Mouse (Mus musculus) 416B (cell line): ENCODE data around the gene Slc10a7.

Experiments used
- DNase-seq: peaks from one replicate; pipeline ENCODE4 v3.0.0; 2011; ENCODE audit warnings: low read depth

Gene Slc10a7

DNA sequence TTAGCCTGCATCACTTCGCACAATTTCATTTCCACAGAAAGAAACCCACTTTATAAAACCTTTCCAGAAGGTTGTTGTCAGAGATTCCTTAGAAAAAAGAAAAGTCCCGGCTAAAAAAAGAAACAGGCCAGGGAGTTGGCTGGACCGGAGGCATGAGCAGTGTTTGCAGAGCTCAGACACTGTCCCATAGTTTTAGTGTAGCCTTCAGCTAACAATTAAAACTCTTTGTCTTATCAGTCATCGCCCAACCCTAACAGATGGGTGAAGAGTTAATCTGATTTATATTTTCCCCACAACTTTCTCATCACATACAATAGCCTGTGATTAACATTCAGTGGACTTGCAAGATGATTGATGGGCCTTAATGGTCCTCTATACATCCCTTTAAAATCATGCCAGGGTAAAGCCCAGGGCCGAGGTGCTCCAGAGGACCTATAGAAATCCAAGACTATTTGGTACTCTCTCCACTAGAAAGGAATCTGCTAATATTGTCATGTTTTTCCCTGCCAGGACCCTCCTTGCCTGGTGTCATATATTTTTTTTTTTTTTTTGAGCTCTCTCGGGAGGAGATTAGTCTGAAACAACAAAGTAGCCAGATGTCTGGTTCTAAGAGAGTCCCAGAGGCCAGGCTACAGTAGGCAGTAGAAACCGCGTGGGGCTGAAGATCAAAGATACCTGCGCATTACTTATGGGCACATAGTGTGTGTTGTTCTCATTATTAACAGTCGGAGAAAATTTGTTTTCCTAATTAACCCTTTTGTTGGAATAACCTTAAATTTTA lies 41.0 kb downstream of the Slc10a7 start:
- DNase-seq, result no peak

DNA sequence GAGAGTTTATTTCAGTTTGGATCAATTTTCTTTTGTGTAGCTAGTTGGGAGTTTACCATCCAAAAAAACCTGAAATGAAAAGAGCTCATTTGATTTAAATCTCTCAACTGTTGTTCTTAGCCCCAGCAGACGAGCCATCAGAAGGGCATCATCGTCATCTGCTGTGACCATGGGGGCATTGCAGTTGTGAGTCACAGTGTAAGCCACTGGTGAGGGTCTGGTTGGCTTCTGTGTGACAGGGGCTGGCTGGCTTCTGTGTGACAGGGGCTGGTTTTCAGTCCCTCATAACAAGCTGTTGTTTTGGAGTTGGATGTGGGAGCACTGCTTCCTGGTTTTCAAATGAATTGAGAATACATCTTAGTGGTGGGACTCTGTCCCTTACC lies 41.6 kb downstream of the Slc10a7 start:
- DNase-seq, result no peak

DNA sequence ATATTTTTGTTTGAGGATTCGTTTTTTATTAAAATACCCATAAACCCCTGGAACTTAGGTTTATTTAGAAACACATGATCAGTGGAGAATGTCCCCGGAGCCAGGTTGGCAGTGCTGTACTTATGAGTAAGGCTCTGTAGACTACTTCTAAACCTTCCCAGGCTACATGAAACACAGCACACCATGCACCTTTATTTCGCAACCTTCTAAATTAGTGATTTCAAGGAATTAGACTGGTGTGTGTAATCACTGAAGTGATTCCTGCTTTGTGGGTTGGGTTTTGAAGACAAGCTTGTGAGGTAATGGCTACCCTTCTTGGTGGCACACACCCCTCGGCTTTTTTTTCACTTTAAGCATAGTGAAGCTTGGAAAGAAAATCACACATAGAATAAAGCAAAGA lies 46.7 kb downstream of the Slc10a7 start:
- no peak for DNase-seq

GRCm38 (mm10) chr8:78556773-78557434 lies 47.8 kb downstream of the Slc10a7 start:
- no peak for DNase-seq

- peak; percentile 17 for DNase-seq
Observed at GRCm38 (mm10) chr8:78561620-78562019, 52.5 kb downstream of the Slc10a7 start.

- no peak for DNase-seq
Observed at GRCm38 (mm10) chr8:78563466-78564058, 54.4 kb downstream of the Slc10a7 start.

DNA sequence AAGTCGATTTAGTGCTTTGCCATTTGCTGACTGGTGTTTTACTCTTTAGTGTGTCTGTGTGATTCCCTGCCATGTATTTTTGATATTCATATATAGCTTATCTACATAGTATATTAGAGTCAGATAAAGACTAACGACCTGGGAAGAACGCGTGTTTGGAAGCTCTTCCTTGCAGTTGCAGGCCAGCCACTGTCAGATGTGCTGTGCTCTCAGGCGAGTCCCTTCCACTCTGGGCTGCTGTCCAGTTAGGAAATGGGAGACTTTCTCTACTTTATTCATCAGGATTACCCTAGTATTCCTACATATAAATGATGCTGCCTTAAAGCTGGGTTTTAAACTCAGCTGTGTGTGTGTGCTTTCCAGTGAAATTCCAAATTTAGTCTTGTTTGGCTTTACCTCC lies 55.1 kb downstream of the Slc10a7 start:
- DNase-seq, result no peak

DNA sequence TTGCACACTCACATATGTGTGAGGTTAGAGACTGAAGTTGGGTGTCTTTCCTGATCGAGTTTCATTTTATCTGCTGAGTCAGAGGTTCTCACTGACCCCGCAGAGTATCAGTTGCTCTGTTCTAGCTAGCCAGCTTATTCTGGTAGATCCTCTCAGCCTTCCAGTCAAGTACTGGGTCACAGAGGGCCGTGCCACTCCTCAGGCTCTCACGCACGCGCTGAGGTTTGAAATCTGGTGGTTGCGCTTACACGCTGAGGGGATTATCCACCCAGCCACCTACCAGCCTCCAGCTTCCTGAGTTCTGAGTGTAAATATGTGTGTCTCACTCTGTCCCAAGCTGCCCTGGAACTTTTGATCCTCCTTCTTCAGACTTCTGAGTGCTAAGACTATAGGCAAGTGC lies 59.0 kb downstream of the Slc10a7 start:
- DNase-seq, result peak; percentile 41

GRCm38 (mm10) chr8:78571528-78571927 lies 62.4 kb downstream of the Slc10a7 start:
- DNase-seq, result no peak

DNA sequence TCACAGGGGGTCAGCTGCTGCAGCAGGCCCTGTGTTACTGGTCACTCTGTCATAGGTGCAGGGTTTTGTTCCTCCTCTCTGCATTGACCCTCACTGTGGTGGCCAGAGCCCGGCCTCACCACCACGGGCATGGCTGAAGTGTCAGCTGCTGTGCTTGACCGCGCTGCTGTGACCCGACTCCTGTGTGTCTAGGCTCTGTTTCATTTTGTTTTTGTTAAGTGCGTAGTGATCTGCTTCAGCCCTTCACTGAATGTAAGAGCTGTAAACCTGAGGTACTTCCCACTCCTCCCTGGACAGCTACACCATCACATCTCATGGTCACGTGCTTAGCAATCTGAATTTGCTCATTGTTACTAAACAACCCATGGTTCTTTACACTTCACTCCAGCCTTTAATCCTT lies 65.1 kb downstream of the Slc10a7 start:
- DNase-seq, result no peak

DNA sequence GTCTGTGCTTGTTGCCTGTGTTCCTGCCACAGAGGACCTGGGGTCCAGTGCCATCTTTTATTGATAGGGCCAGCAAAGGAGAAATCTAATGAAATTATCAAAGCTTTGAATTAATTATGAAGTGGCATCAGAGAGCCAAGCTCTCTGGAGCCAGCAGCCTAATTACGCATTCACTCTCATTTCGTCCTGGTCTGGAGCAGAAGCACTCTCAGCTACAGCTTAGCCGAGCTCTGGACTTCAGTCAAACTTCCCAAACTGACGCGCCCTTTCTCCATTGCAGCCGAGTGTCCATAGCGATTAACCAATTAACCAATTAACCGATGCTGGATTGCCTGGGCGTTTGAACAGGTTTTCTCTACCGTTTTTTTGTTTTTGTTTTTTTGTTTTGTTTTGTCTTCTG lies 68.4 kb downstream of the Slc10a7 start:
- no peak for DNase-seq

GRCm38 (mm10) chr8:78578036-78578435 lies 68.9 kb downstream of the Slc10a7 start:
- no peak for DNase-seq

DNA sequence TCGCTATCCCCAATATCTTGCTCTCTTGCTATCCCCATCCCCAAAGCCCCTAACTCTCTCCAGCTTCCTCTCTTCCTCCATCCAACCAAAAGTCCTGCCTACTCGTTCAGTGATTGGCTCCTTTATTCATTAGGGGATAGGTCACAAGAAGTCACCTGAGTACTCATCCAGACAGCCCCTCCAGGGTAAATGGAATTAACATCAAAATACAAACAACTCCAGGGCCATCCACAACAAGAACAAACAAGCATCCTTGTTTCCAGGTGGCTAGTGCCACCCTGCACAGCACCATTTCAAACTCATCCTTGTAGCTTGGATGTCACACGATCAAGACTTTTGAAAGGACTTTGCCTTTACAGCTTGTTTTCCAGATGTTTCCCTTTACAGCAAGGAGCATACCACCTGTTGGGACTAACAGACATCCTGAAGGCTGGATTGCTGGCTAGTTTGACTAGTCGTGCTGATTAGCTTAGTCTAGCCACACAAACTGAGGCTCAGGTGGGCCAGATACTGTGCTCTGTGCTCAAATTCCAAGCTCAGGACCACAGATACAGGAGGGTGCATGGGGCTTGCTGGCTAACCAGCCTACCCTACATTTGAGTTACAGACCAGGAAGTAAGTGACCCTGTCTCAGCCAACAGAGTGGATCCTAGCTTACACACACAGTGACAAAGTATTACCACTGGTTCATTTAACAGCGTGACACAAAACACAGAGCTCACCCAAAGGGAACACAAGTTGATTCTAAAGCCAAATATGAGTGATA lies 75.0 kb downstream of the Slc10a7 start:
- no peak for DNase-seq

GRCm38 (mm10) chr8:78584863-78585262 lies 75.7 kb downstream of the Slc10a7 start:
- DNase-seq, result no peak

DNA sequence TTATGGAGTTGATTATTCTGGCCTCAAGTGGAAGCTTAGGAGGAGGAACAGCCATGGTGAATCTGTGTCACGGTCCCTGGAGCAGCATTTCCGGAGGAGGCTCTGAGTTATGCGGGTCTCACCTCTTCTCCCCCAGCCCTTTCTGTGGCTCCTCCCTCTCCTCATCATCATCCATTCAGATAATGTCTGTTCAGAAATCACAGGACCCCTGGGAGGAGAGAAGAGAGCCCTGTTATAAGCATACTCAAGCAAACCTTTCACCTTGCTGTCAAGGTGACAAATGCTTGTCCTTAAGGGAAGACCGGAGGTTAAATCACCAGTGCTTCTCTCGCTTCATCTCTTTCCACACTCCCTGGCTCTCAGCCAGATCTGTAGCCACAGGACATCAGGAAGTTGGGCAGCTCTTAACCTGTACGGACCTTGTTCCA lies 86.3 kb downstream of the Slc10a7 start:
- DNase-seq, result peak; percentile 28

- DNase-seq, result peak; percentile 64
Observed at GRCm38 (mm10) chr8:78598237-78598636, 89.1 kb downstream of the Slc10a7 start.

DNA sequence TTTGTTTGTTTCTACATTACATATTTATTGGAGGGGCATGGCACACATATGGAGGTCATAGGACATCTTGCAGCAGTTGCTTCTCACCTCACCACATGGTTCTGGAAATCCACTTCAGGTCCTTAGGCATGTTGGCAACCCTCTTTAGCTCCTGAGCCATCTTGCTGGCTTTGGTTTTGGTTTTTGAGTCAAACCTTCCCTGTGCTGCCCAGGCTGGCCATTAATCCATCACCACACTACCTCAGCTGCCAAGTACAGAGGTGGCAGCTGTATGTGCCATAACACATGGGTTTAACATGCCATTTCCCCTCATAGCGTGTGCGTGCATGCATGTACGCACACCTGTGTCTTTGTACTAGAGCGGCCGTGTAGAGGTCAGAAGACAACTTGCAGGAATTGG lies 93.9 kb downstream of the Slc10a7 start:
- DNase-seq, result no peak

- DNase-seq, result no peak
Observed at GRCm38 (mm10) chr8:78604426-78604825, 95.3 kb downstream of the Slc10a7 start.

- no peak for DNase-seq
Observed at GRCm38 (mm10) chr8:78609301-78609700, 100.2 kb downstream of the Slc10a7 start.

DNA sequence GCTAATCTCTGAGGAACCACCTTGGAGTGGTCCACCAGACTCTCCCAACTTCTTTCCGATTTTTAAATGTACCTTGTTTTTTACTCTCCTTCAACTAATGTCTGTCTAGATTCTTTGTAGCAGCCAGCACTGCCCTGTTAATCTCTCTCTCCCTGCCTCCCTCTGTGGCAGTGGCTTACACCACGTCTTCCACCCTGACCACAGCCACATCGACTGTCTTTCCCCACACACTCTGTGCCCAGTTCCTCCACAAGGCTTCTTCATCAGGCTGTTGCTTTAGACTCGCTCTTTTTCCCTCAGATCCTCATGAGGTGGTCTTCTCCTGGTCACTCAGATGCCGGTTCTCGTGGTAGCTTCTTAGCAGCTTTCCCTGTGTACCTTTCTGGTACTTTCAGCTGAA lies 101.9 kb downstream of the Slc10a7 start:
- peak; percentile 42 for DNase-seq

- DNase-seq, result peak; percentile 64
Observed at GRCm38 (mm10) chr8:78622362-78622761, 113.2 kb downstream of the Slc10a7 start.

DNA sequence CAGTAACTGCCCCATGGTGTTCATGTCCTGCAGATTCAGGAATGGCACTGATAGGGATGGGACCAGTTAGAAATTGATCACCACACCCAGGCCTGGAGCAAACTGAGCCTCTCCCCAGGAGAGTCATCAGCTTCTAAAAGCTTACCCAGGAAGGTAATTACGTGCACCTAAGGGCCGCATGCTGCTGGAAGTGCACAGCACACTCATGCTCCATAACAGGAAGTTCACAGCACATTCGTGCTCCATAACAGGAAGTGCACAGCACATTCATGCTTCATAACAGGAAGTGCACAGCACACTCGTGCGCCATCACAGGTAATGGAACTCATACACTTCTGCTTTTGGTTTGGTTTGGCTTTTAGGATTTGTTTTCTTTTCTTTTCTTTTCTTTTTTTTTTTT lies 114.8 kb downstream of the Slc10a7 start:
- DNase-seq, result peak; percentile 50
